Mouse (Mus musculus): ENCODE data around the gene Ablim1.

DNA sequence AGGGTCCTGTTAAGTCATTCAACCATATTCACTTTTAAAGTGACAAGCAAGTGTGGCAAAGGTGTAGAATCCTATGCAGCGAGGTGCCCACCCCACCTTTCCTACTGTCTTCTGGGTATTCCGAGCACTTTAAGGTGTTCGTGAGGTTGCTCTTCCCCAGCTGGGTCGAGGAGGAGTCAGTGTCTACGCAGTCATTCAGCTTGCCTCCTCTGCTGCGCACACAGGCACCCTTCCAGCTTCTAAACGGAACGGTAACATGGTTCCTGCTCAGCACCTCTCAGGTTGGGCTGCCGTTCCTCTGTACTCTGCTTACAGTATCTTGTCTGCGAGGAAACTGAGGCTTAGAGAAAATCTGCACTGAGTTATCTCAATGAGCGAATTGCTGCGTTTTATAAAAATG is 40.4 kb downstream of the Ablim1 start:
- TF ChIP-seq CTCF (IDR thresholded peaks at IDR 0.05; ENCODE audit: insufficient read depth, low read depth, low read length): no peak
- TF ChIP-seq POLR2A (IDR thresholded peaks at IDR 0.05; ENCODE audit: insufficient read depth, low read depth, low read length): no peak
